9 mouse cellular contexts compared by ENCODE assay signal in genomic region chr17:45432706-45433398, GRCm38 (mm10). TPM values are rescaled to one million over a fixed set of nuclear protein-coding genes. Genes with fewer than 3 reads are reported as not detected.
DNase-seq lines count a peak whose midpoint lies in the region; ATAC-seq lines count a peak whose summit lies in the region.
"Had no signal": no experiment of that assay in that cellular context is flagged by ENCODE, and none has a peak within 500 bp of the region (broad histone marks: within the 10 kb centered on the region; RNA-seq: fewer than 3 reads in every experiment).

No protein-coding gene starts in this region.

- H3K4me2 ChIP-seq in hindbrain, embryonic 13.5 days, result peak overlapping the region; percentile 91

- H3K4me3 ChIP-seq in heart, embryonic 10.5 days, result peak overlapping the region; percentile 89
- peak overlapping the region; percentile 84 for H3K4me3 ChIP-seq in hindbrain, embryonic 13.5 days
- H3K4me3 ChIP-seq in megakaryocyte, embryonic 14.5 days (replicated peaks), result peak overlapping the region; percentile 98

- peak; percentile 86 for ATAC-seq in hindbrain, embryonic 13.5 days (ENCODE audit: low FRiP score)

- H3K9me3 ChIP-seq in heart, embryonic 10.5 days, result no peaks in the 10 kb centered on the region
- H3K9me3 ChIP-seq in hindbrain, embryonic 13.5 days, result no peaks in the 10 kb centered on the region
- H3K9me3 ChIP-seq in megakaryocyte, embryonic 14.5 days, result no peaks in the 10 kb centered on the region

- peaks cover 20% of the 10 kb centered on the region for H3K4me1 ChIP-seq in heart, embryonic 10.5 days
- peaks cover 32% of the 10 kb centered on the region for H3K4me1 ChIP-seq in hindbrain, embryonic 13.5 days (replicated peaks)
- peaks cover 32% of the 10 kb centered on the region for H3K4me1 ChIP-seq in megakaryocyte, embryonic 14.5 days

- peak overlapping the region; percentile 94 for H3K27ac ChIP-seq in heart, embryonic 10.5 days
- peak overlapping the region; percentile 94 for H3K27ac ChIP-seq in hindbrain, embryonic 13.5 days

- peak; percentile 85 for DNase-seq in heart, embryonic 10.5 days (ENCODE audit: low spot score)
- no peak for DNase-seq in heart, adult 8-10 months (ENCODE audit: low spot score)
- peak; percentile 41 for DNase-seq in urinary bladder, postnatal 14 days (ENCODE audit: low spot score)
- DNase-seq in urinary bladder, postnatal 25 days (ENCODE audit: low spot score), result no peak
- DNase-seq in adrenal gland, postnatal 36 days, result no peak
- DNase-seq in layer of hippocampus, adult 18-20 months (ENCODE audit: low spot score in 2 of 2), result no peak

- peak overlapping the region; percentile 87 for H3K9ac ChIP-seq in hindbrain, embryonic 13.5 days

- WGBS in heart, embryonic 10.5 days, result 2% methylated on average over 62 of the region's 62 CpGs
- under 1% methylated on average over 60 of the region's 62 CpGs for WGBS in hindbrain, embryonic 13.5 days

- peaks cover 12% of the 10 kb centered on the region; the same call in 1 of the 2 replicates for H3K36me3 ChIP-seq in heart, embryonic 10.5 days
- H3K36me3 ChIP-seq in hindbrain, embryonic 13.5 days, result peaks cover 6% of the 10 kb centered on the region
- peaks cover 22% of the 10 kb centered on the region for H3K36me3 ChIP-seq in megakaryocyte, embryonic 14.5 days (replicated peaks; ENCODE audit: low read length)

- H3K27me3 ChIP-seq in heart, embryonic 10.5 days (ENCODE audit: insufficient read depth, poor library complexity, severe bottlenecking), result no peaks in the 10 kb centered on the region
- no peaks in the 10 kb centered on the region for H3K27me3 ChIP-seq in hindbrain, embryonic 13.5 days
- H3K27me3 ChIP-seq in megakaryocyte, embryonic 14.5 days (replicated peaks), result no peaks in the 10 kb centered on the region

RNA-seq across cellular contexts. Expression of gene Cdc5l, which starts 0.7 kb away (rescaled TPM):
- 48.2 and 62.8 TPM in 2 replicates for polyA plus RNA-seq in heart, embryonic 10.5 days (2016; fragmentation: Nextera tagmentation; extraction: Ambion mirVana)
- total RNA-seq in heart, adult 8-10 months (2022), result 10 to 100 TPM; 36.1 to 40.2 (median 38.7) TPM
- 67.9 and 68.7 TPM in 2 replicates for polyA plus RNA-seq in hindbrain, embryonic 13.5 days (2015; fragmentation: Nextera tagmentation; extraction: Ambion mirVana)
- 2.4 and 5.3 TPM in 2 replicates for polyA plus RNA-seq in megakaryocyte, embryonic 14.5 days (2012; ENCODE audit: insufficient read depth, low replicate concordance)
- total RNA-seq in adrenal gland, postnatal 36 days (2021), result 10 to 100 TPM; 41.3 to 46.8 TPM
- 10 to 100 TPM; 58.7 TPM for total RNA-seq in layer of hippocampus, adult 18-20 months (2021)

RNA-seq across cellular contexts. Expression of gene Spats1, which starts 42.4 kb away (rescaled TPM):
- 0.34 and 0.57 TPM in 2 replicates for polyA plus RNA-seq in heart, embryonic 10.5 days (2016; fragmentation: Nextera tagmentation; extraction: Ambion mirVana)
- total RNA-seq in heart, adult 8-10 months (2022), result under 1 TPM in 3 of 4 experiments, not detected in 1; 0.28 to 0.47 (median 0.38) TPM
- 2.0 and 2.1 TPM in 2 replicates for polyA plus RNA-seq in hindbrain, embryonic 13.5 days (2015; fragmentation: Nextera tagmentation; extraction: Ambion mirVana)
- polyA plus RNA-seq in megakaryocyte, embryonic 14.5 days (2012; ENCODE audit: insufficient read depth, low replicate concordance), result 0.34 TPM in 1 of 2 replicates, not detected in the other
- total RNA-seq in adrenal gland, postnatal 36 days (2021), result not detected
- 1 to 10 TPM; 4.4 to 4.7 TPM for total RNA-seq in layer of hippocampus, adult 18-20 months (2021)
- total RNA-seq: neutrophil, adult 5-6 weeks had no signal

Comparison
In these comparisons a context has a peak if more than half of its experiments do, and no peak if none do; other contexts are left out.
1. DNase-seq: peak in heart, embryonic 10.5 days (single experiment) and urinary bladder, postnatal 14 days (single experiment); none in heart, adult 8-10 months (single experiment), urinary bladder, postnatal 25 days (single experiment), adrenal gland, postnatal 36 days (0 of 2) and layer of hippocampus, adult 18-20 months (0 of 2).
2. Peak in every context shown above with its lines, with median percentiles within 50 percentile points of each other: H3K4me3 ChIP-seq.